Mouse (Mus musculus): ENCODE measurements around the gene Pik3c2b.
A peak's percentile ranks its signal among the peaks of the same experiment; 100 is the strongest.

The Pik3c2b gene

GRCm38 (mm10) chr1:133132388-133133326 lies 87.2 kb downstream of the Pik3c2b start:
- peak; percentile 43 to 81 for DNase-seq (ENCODE audit: inconsistent age in 2 of 2, low spot score in 1 of 2)

- DNase-seq (ENCODE audit: inconsistent age in 2 of 2, low spot score in 1 of 2), result peak; percentile 31 to 72
Measured at GRCm38 (mm10) chr1:133133425-133133824, 88.0 kb downstream of the Pik3c2b start.

- peak; percentile 41 to 80 for DNase-seq (ENCODE audit: inconsistent age in 2 of 2, low spot score in 1 of 2)
Measured at GRCm38 (mm10) chr1:133134071-133134470, 88.6 kb downstream of the Pik3c2b start.

GRCm38 (mm10) chr1:133134881-133135280 lies 89.4 kb downstream of the Pik3c2b start:
- peak; percentile 33 to 68 for DNase-seq (ENCODE audit: inconsistent age in 2 of 2, low spot score in 1 of 2)

- DNase-seq (ENCODE audit: inconsistent age in 2 of 2, low spot score in 1 of 2), result no peak
Measured at GRCm38 (mm10) chr1:133135808-133136207, 90.3 kb downstream of the Pik3c2b start.

- DNase-seq (ENCODE audit: inconsistent age in 2 of 2, low spot score in 1 of 2), result no peak
Measured at GRCm38 (mm10) chr1:133138401-133138800, 92.9 kb downstream of the Pik3c2b start.

- DNase-seq (ENCODE audit: inconsistent age in 2 of 2, low spot score in 1 of 2), result peak; percentile 49 to 82
Measured at GRCm38 (mm10) chr1:133146014-133147009, 100.8 kb downstream of the Pik3c2b start.

- DNase-seq (ENCODE audit: inconsistent age in 2 of 2, low spot score in 1 of 2), result no peak
Measured at GRCm38 (mm10) chr1:133147324-133147723, 101.9 kb downstream of the Pik3c2b start.

GRCm38 (mm10) chr1:133148122-133148521 lies 102.7 kb downstream of the Pik3c2b start:
- no peak for DNase-seq (ENCODE audit: inconsistent age in 2 of 2, low spot score in 1 of 2)

GRCm38 (mm10) chr1:133150556-133150955 lies 105.1 kb downstream of the Pik3c2b start:
- no peak for DNase-seq (ENCODE audit: inconsistent age in 2 of 2, low spot score in 1 of 2)

GRCm38 (mm10) chr1:133152213-133152612 lies 106.7 kb downstream of the Pik3c2b start:
- DNase-seq (ENCODE audit: inconsistent age in 2 of 2, low spot score in 1 of 2), result no peak

GRCm38 (mm10) chr1:133155270-133155669 lies 109.8 kb downstream of the Pik3c2b start:
- no peak for DNase-seq (ENCODE audit: inconsistent age in 2 of 2, low spot score in 1 of 2)

All from adrenal gland, adult (tissue).